Mouse (Mus musculus) kidney, adult 2 months (tissue): ENCODE results near the gene Trio.

ENCODE experiments used
- CTCF ChIP-seq: fragments of 200-500 bp; conservative IDR thresholded peaks from 2 replicates; pipeline ENCODE4 v1.5.1; 2011; ENCODE audit warnings: low read depth, mild to moderate bottlenecking, control low read depth, low read length, moderate library complexity, mixed read lengths; ENCODE audit not compliant: insufficient read depth, insufficient read length
- POLR2A ChIP-seq: fragments of 200-500 bp; IDR thresholded peaks from one replicate; pipeline ENCODE4 v1.6.1; 2011; ENCODE audit warnings: low read depth, low read length, control low read depth

DNA sequence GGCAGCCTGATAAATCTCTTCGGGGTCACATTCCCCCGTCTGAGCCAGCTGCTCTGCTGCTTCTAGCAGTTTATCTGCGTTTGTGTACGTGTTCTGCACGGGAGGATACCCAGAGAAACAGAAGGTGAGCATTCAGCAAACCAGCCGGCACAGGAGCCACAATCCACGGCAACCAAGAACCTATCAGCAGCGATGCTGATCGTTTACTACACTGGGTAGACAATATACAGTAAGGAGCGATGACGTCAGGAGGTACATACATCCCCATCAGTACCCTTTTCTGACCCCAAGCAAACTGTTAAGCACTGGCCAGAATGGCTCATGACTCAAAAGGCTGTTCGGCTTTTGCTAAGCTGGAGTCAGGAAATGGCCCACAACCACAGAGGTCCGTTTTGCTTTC is 154.4 kb downstream of the Trio start:
- TF ChIP-seq POLR2A (no peak), CTCF (no peak)
